Mouse (Mus musculus) NIH3T3 (cell line): Measurements from ENCODE around the gene Rcsd1.

Experiments
- DNase-seq: peaks from one replicate; pipeline ENCODE4 v3.0.0-alpha.2; 2012; ENCODE audit warnings: low read depth

The Rcsd1 gene

GRCm38 (mm10) chr1:165709629-165710256 is at the start of gene Rcsd1:
Rcsd1 (minus strand) TSS chr1:165709757.
- DNase-seq = no peak

- DNase-seq = no peak
These were observed 45.6 kb upstream of the Rcsd1 start for GRCm38 (mm10) chr1:165755194-165755593.

- DNase-seq = peak; percentile 37
These were observed 44.6 kb upstream of the Rcsd1 start for GRCm38 (mm10) chr1:165754205-165754604.

GRCm38 (mm10) chr1:165751838-165752237 is 42.3 kb upstream of the Rcsd1 start:
- DNase-seq = no peak

- DNase-seq = no peak
These were observed 41.6 kb upstream of the Rcsd1 start for GRCm38 (mm10) chr1:165751142-165751541.

GRCm38 (mm10) chr1:165748053-165748452 is 38.5 kb upstream of the Rcsd1 start:
- DNase-seq = no peak

- no peak for DNase-seq
These were observed 32.4 kb upstream of the Rcsd1 start for GRCm38 (mm10) chr1:165741989-165742388.

- no peak for DNase-seq
These were observed 29.4 kb upstream of the Rcsd1 start for GRCm38 (mm10) chr1:165738985-165739384.

- DNase-seq = no peak
These were observed 28.3 kb upstream of the Rcsd1 start for GRCm38 (mm10) chr1:165737867-165738266.

GRCm38 (mm10) chr1:165737451-165737850 is 27.9 kb upstream of the Rcsd1 start:
- no peak for DNase-seq

GRCm38 (mm10) chr1:165735826-165736818 is 26.6 kb upstream of the Rcsd1 start:
- peak; percentile 93 for DNase-seq

GRCm38 (mm10) chr1:165734840-165735239 is 25.3 kb upstream of the Rcsd1 start:
- DNase-seq = no peak

- no peak for DNase-seq
These were observed 22.0 kb upstream of the Rcsd1 start for GRCm38 (mm10) chr1:165731553-165731952.

GRCm38 (mm10) chr1:165730129-165730528 is 20.6 kb upstream of the Rcsd1 start:
- no peak for DNase-seq

- DNase-seq = no peak
These were observed 18.6 kb upstream of the Rcsd1 start for GRCm38 (mm10) chr1:165728057-165728639.

GRCm38 (mm10) chr1:165726986-165727385 is 17.4 kb upstream of the Rcsd1 start:
- no peak for DNase-seq

- no peak for DNase-seq
These were observed 15.6 kb upstream of the Rcsd1 start for GRCm38 (mm10) chr1:165725039-165725644.

GRCm38 (mm10) chr1:165724219-165725033 is 14.9 kb upstream of the Rcsd1 start:
- no peak for DNase-seq

- DNase-seq = no peak
These were observed 13.1 kb upstream of the Rcsd1 start for GRCm38 (mm10) chr1:165722531-165723123.

GRCm38 (mm10) chr1:165718543-165719105 is 9.1 kb upstream of the Rcsd1 start:
- no peak for DNase-seq
